Mouse (Mus musculus) effector memory CD4-positive, alpha-beta T cell, adult 7 months (primary cell): ENCODE data around the gene Lrrc46. TPM values are rescaled to one million over a fixed set of nuclear protein-coding genes. Genes with fewer than 3 reads are reported as not detected.

Experiments used
- polyA plus RNA-seq: library from polyadenylated mRNA; unstranded; fragments of 100-300 nt; shearing (Covaris generic); gene quantifications from one replicate; pipeline ENCODE4 v1.2.1, GENCODE M21; 2017

Lrrc46 gene
- polyA plus RNA-seq = not detected

GRCm38 (mm10) chr11:97041022-97041899 is at the start of gene Lrrc46, which contains the start of gene Mrpl10:
Gene Lrrc46 (minus strand): TSS chr11:97041407.
Gene Mrpl10 (plus strand): TSS chr11:97041560.

GRCm38 (mm10) chr11:97050216-97050943 is 9.2 kb upstream of the Lrrc46 start, which contains the start of gene Osbpl7:
Gene Osbpl7 (plus strand): TSS chr11:97050628.

GRCm38 (mm10) chr11:97029686-97030417 is 11.4 kb downstream of the Lrrc46 start, which contains the start of gene Scrn2:
Gene Scrn2 (plus strand): TSS chr11:97029938.

GRCm38 (mm10) chr11:97013121-97013670 is 28.0 kb downstream of the Lrrc46 start, which contains the start of gene Sp6:
Gene Sp6 (plus strand): TSS chr11:97013394.

Other genes starting within 250 kb of the Lrrc46 start
- 56.1 TPM for gene Nfe2l1, start 211.4 kb downstream of the Lrrc46 start, polyA plus RNA-seq
- gene Copz2, start 191.5 kb downstream of the Lrrc46 start, polyA plus RNA-seq = not detected
- 76.6 TPM for gene Cdk5rap3, start 124.9 kb downstream of the Lrrc46 start, polyA plus RNA-seq
- 0.67 TPM for gene Prr15l, start 113.3 kb downstream of the Lrrc46 start, polyA plus RNA-seq
- gene Pnpo, start 97.4 kb downstream of the Lrrc46 start, polyA plus RNA-seq = 36.5 TPM
- gene Sp2, start 58.4 kb downstream of the Lrrc46 start, polyA plus RNA-seq = 82.1 TPM
- gene Sp6, start 28.0 kb downstream of the Lrrc46 start, polyA plus RNA-seq = 1.9 TPM
- 4.8 TPM for gene Scrn2, start 11.5 kb downstream of the Lrrc46 start, polyA plus RNA-seq
- gene Mrpl10, start 153 bp upstream of the Lrrc46 start, polyA plus RNA-seq = 33.7 TPM
- gene Osbpl7, start 9.2 kb upstream of the Lrrc46 start, polyA plus RNA-seq = 21.9 TPM
- gene Tbx21, start 73.9 kb upstream of the Lrrc46 start, polyA plus RNA-seq = 278 TPM
- gene Tbkbp1, start 110.1 kb upstream of the Lrrc46 start, polyA plus RNA-seq = 7.9 TPM
- gene Kpnb1, start 146.5 kb upstream of the Lrrc46 start, polyA plus RNA-seq = 19.9 TPM
- gene Npepps, start 239.2 kb upstream of the Lrrc46 start, polyA plus RNA-seq = 35.3 TPM